Mouse (Mus musculus) layer of hippocampus, adult 2 months (tissue): ENCODE measurements around the gene Kcnab2. TPM values are rescaled to one million over a fixed set of nuclear protein-coding genes. Genes with fewer than 3 reads are reported as not detected.

Experiments used
- DNase-seq, 2 experiments: peaks; one replicate each; pipeline ENCODE4 v3.0.0; 2022; ENCODE audit warnings: low spot score in 2 of 2
- H3K27ac ChIP-seq: fragments of 200-600 bp; 2 replicates; pipeline ENCODE4 v1.8.1; 2022
- H3K4me3 ChIP-seq: fragments of 200-600 bp; 2 replicates; pipeline ENCODE4 v1.8.1; 2022; ENCODE audit warnings: mild to moderate bottlenecking
- CTCF ChIP-seq: fragments of 200-600 bp; conservative IDR thresholded peaks from 2 replicates; pipeline ENCODE4 v1.8.1; 2022; ENCODE audit warnings: antibody characterized with exemption, mild to moderate bottlenecking, moderate library complexity
- total RNA-seq, 2 experiments: library from RNA; stranded (reverse); gene quantifications; 2 replicates each; pipeline ENCODE4 v1.2.3; 2021

The Kcnab2 gene
- total RNA-seq, 2 experiments from 2014 or later, result 740 to 785 TPM

DNA sequence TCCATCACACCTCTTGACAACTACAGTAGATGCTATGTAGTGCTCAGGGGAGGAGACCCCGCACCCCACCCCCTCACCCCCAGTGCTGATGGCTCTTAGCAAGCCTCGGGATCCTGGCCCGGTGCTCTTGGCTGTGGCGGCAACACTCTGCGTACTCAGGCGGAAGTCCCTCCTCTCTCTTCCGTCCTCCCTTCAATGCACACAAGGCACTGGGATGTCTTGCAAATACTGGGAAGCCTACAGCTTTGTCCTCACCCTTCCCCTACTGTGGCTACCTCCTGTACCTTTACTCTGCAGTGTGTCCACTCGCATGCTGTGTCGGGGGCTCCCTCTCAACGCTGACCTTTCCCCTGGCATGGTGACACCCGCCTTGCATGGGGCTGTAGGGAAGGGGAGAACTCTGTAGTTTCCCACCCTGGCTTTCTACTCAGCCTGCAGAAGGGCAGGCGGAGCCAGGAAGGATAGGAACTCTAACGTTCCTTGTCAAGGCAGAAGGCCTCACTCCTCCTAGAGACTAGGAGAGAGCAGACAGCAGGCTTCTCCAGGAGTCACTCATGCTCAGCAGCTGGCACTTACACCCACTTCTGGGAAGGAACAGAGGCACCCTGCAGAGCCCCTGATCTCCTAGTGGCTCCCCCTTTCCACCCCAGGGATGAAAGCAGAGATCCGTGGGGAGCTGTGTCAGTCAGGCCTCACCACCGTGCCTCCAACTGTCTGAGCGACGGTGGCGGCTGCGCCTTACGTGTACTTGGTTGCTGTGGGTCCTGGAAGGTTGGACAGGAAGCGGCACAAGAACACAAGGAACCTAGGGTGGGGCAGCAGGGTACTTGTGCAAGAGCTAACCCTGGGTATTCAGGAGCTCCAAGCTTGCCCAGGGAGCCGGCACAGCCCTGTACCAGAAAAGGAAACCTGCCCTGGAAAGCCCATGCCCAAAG, 29.7 kb downstream of the Kcnab2 start:
- Histone ChIP-seq H3K4me3 (no peak overlapping the region), H3K27ac (peak overlapping the region; percentile 85)
- no peak for TF ChIP-seq CTCF
- peak; percentile 50 to 62 for DNase-seq

DNA sequence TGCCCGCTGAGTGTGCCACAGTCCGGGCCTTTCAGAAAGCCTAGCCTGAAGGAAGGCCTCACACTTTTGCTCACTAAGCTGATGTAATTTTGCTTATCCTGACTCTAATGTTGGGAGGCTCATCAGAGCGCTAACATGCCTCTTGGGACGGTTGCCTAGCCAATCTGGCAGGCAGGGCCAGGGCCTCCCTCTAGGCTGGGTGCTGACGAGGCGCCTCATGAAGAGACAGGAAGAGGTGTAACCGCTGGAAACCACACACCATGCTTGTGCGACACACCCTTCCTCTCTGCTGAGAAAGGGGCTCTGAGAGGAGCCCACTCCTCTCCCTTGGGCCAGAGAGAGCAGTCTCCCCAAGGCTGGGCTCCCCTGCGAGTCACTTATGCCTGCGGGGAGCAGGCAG, 31.5 kb downstream of the Kcnab2 start:
- H3K4me3 ChIP-seq, result no peak overlapping the region
- peak overlapping the region; percentile 85 for H3K27ac ChIP-seq
- TF ChIP-seq CTCF, result no peak
- DNase-seq, result no peak

DNA sequence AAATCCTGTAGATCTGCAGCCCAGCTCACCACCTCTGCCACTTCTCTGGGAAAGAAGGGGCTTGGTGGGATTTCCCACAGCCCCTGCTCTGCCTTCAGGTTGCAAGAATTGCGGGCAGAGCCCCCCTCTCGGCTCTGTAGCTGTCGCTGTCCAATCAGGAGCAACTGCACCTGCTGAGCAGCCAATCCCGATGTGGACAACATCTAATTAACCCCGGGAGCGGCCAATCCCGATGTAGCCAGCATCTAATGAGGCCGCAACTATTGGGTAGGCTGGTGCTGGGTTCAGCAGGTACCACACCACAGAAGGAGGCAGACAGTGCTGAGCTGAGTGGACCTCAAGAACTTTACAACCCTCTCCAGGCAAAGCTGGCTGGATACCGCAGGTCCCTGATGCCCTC, 36.1 kb downstream of the Kcnab2 start:
- Histone ChIP-seq H3K27ac (no peak overlapping the region), H3K4me3 (no peak overlapping the region)
- DNase-seq, result no peak
- TF ChIP-seq CTCF, result no peak

DNA sequence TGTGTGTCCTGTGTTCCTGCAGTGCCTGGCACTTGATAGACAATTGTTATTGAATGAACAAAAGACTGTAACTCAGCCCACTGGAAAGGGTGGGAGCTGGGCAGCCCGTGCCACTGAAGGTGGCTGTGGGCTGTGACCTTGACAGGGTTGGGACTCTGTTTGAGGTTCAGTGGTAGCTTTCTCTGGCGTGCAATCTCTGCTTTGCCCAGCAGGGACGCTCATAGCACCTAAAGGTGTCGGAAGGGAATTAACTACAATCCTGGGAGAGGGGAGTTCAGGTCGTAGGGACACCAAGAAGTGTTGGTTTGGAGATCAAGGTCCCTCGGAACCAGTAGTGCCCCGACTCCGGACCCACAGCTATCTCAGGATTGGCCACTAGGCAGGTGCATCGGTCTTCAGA, 36.8 kb downstream of the Kcnab2 start:
- no peak for DNase-seq
- H3K4me3 ChIP-seq, result no peak overlapping the region
- H3K27ac ChIP-seq, result peak overlapping the region; percentile 15; the same call in 1 of the 2 replicates
- peak; percentile 73 for TF ChIP-seq CTCF

DNA sequence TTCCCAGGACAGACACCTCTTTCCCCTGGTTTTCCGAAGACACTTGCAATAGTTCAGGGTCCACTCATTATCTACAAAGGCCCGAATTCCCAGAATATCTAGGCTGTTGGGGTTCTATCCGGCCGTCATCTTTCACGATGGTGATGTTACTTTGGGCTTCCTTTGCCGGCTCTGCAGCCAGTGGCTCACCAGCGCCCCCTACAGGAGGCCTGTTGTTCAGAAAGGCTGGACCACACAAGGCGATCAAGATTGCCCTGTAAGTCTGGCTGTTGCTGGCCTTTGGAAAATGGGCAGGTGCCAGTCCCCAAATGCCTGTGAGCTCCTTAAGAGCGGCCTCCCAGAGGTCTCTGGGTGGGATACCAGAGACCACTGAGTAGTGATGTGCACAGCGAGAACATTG, 42.4 kb downstream of the Kcnab2 start:
- peak overlapping the region; percentile 44 for H3K4me3 ChIP-seq
- TF ChIP-seq CTCF, result peak; percentile 74
- H3K27ac ChIP-seq, result peak overlapping the region; percentile 70
- peak; percentile 72 to 91 for DNase-seq

DNA sequence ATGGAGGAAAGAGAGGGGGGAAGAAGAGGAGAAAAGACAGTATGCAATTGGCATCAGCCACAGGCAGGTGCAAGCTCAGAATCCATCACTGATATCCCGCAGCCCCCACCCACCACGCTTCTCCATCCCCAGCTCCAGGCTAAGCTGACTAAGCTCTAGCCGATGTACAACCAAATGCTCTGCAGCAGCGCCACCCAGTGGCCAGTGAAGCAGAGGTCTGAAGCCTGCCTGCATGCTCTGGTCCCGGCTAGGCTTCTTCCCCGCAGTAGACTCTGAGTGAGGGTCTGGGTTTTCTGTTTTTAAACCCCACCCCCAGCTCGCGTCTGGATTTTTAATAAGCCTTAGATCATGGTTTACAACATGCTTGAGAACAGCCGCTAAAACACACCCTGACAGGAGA, 42.8 kb downstream of the Kcnab2 start:
- peak; percentile 72 for TF ChIP-seq CTCF
- DNase-seq, result peak; percentile 91 to 96
- Histone ChIP-seq H3K27ac (peak overlapping the region; percentile 70), H3K4me3 (peak overlapping the region; percentile 44)

DNA sequence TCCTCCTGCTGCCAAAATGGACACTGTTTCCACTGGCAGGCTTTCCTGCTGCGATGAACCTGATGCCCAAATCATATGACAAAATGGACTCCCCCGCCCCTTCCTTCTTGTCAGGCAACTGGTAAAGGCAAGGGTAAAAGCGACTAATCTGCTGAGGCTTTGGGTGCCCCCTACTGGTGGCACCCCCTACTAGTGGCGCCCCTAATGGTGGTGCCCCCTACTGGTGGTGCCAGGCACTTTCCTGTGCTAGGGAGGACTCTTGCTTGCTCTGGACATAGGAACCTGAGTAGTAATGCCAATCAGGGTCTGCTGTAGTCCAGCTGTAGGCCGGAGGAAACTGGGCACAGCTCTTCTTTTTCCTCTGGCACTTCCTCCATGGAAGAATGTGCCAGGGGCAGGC, 45.4 kb downstream of the Kcnab2 start:
- TF ChIP-seq CTCF, result peak; percentile 100
- H3K4me3 ChIP-seq, result no peak overlapping the region
- DNase-seq, result peak; percentile 48 to 78
- peak overlapping the region; percentile 36; the same call in 1 of the 2 replicates for H3K27ac ChIP-seq

DNA sequence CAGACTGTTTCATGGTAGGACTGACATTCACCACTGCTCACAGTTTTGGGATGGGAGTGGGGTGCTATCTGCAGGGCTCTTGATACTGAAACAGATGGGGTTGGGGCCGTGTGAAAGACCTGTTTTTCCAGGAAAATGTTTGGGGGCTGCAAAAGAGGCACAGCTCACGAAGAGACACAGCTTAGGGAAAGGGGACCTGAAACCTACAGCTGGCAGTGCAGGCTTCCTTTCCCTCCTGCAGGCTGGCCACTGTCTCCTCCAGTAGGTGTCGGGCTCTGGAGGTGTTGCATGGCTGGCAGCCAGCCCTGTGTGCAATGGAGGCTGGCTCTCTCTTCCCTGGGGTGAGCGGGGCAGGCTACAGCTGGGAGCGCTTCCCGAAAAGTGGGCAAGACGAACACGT, 49.4 kb downstream of the Kcnab2 start:
- H3K27ac ChIP-seq, result peak overlapping the region; percentile 78
- no peak for DNase-seq
- H3K4me3 ChIP-seq, result no peak overlapping the region
- TF ChIP-seq CTCF, result peak; percentile 45

DNA sequence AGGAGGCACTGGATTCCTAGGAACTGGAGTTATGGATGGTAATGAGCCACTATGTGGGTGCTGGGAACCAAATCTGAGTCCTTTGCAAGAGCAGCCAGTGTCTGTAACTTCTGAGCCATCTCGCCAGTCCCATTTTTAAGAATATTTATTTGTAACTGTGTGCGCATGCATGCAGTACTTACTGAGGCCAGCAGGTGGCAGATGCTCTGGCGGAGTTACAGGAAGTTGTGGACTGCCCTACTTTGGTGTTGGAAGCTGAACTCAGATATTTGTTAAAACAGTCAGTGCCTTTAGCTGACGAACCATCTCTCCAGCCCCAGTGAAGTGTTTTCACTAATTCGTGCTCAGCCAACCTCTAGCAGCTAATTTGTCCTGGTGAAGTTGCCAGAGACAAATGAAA, 52.7 kb downstream of the Kcnab2 start:
- peak; percentile 79 for TF ChIP-seq CTCF
- Histone ChIP-seq H3K27ac (no peak overlapping the region), H3K4me3 (no peak overlapping the region)
- no peak for DNase-seq

DNA sequence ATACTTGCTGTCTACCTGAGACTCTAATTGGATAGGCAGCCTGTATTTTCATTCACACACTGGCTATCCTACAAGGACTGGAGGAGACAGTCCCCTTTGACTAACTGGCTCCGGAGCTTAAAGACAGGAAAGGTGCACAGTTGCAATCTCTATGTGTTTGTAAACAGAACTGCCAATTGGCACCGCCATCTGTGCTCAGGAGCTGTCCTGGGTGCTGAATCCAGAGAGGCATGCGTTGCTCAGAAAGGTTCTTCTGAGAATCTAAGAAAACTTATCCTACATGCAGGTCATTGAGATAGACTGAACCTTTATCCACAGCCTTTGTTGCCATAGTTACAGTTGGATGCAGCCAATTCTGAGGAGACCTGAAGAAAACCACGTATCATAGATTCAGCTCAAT, 53.3 kb downstream of the Kcnab2 start:
- TF ChIP-seq CTCF, result no peak
- Histone ChIP-seq H3K27ac (0 out of 2 replicates have a peak overlapping the region, but pooled peaks have one; percentile 61), H3K4me3 (no peak overlapping the region)
- DNase-seq, result no peak

DNA sequence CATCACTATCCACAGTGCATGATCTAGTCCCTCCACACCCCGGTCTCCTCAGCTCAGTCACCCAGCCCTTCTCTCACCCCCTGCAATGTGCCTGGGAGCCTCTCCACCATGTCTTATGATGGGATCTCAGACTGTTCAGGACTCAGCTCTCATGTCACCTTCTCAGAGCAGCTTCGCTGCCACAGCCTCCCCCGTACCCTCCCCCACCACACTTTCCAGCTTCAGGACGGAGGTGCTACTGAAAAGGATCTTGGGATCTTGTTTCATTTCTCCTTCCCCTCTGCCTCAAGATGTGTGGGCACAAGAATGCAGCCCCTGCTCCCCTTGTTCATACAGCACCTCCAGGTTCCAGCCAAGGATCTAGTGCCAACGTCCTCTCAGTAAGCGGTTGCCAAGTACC, 54.1 kb downstream of the Kcnab2 start:
- Histone ChIP-seq H3K4me3 (no peak overlapping the region), H3K27ac (peak overlapping the region; percentile 61; the same call in 1 of the 2 replicates)
- no peak for TF ChIP-seq CTCF
- DNase-seq, result no peak

DNA sequence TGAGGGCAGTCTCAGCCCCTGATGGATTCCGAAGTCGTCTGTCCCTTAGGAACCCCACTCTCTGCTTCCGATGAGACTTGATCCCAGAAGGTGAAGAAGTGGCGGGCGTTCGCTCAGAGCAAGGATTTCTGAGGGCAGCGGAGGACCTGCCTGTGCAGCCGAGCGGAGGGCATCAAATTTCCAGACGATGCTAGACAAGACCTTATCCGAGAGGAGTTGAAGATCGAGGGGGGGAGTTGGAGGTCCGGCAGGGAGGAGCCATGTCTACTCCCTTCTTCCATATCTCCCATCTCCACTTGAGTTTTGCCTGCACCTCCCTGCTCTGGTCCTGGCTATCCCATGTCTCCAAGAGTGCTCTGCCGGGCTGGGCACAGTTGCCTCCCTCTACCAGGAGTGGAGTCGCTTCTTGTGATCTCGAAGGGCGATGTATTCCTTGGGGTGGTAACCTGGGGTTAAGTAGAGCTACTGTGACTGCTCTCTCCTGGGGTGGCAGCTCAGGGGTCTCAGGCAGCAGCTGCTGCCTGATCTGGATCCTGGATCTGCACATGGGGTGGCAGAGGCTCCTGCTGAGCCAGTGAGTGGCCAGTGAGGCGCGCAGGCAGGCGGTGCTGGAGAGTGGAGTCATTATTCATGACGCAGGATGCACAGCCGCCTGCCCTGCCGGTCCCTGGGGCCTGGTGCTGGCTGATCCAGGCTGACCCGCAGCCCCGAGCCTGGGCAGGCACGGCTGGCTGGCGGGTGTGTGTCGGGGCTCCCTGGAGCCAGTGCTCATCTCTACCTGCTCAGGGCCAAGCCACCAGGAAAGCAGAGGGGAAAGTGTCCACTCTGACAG, 59.2 kb downstream of the Kcnab2 start:
- TF ChIP-seq CTCF, result no peak
- Histone ChIP-seq H3K4me3 (no peak overlapping the region), H3K27ac (peak overlapping the region; percentile 53)
- DNase-seq, result no peak

DNA sequence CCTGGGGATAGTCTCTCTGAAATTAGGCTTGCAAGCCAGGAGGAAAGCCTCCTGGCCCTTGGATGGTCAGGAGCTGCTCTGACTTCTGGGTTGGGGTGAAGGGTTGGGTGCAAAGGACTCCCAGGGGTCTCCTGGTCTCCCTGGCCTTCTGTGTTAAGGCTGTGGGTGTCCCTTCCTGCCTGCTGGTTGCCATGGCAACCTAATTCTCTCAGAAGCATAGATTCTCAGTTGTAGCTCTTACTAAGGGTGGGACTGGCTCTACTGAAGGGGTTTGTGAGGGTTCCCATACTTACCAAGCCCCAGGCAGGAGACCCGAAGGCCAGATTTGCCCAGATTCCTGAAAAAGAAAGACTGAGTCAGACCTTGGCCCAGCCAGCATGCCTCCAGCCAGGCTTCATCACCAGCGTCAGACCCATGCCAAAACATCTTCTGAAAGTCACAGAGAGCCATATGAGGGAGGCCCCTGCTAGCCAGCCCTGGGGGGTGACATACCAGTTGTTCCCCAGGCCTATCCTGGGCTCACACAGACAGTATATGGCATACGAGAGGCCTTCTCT, 65.1 kb downstream of the Kcnab2 start:
- Histone ChIP-seq H3K4me3 (no peak overlapping the region), H3K27ac (peak overlapping the region; percentile 74)
- TF ChIP-seq CTCF, result no peak
- no peak for DNase-seq
